Mouse (Mus musculus) forebrain, embryonic 14.5 days (tissue): ENCODE measurements at regions not wholly inside any gene's neighbourhood (a gene's known extent, or its start where the extent isn't known, plus 50 kb on each side); places are given as distances from the start of the nearest gene placed in this dataset.
"Not testable (repeated sequence)": the region's sequence is repeated elsewhere in the genome, so short reads cannot be mapped to it uniquely, and the experiment has no call there.

Source experiments
- ATAC-seq: fragments of 200-750 bp; cut with Nextera tagmentation; 2 replicates; pipeline ENCODE4 v1.8.0; 2017; ENCODE audit warnings: mild to moderate bottlenecking, moderate library complexity
- DNase-seq: peaks from one replicate; pipeline ENCODE4 v3.0.0-alpha.2; 2015; ENCODE audit warnings: low spot score
- H3K27ac ChIP-seq: fragments of 300-500 bp; sonication (generic); 2 replicates; pipeline ENCODE4 v1.5.1; 2014; ENCODE audit warnings: low read depth, mild to moderate bottlenecking, control low read depth, low read length, moderate library complexity
- H3K27me3 ChIP-seq: fragments of 300-500 bp; sonication (generic); replicated peaks from 2 replicates; pipeline ENCODE4 v1.6.1; 2014; ENCODE audit warnings: low read length, control low read depth, mixed read lengths; ENCODE audit not compliant: control insufficient read depth, insufficient read depth
- H3K36me3 ChIP-seq: fragments of 300-500 bp; sonication (generic); 2 replicates; pipeline ENCODE4 v1.6.1; 2014; ENCODE audit warnings: low read length, control low read depth; ENCODE audit not compliant: control insufficient read depth, insufficient read depth
- H3K4me1 ChIP-seq: fragments of 300-500 bp; sonication (generic); 2 replicates; pipeline ENCODE4 v1.6.1; 2014; ENCODE audit warnings: antibody characterized with exemption, low read length, control low read depth; ENCODE audit not compliant: control insufficient read depth, insufficient read depth
- H3K4me2 ChIP-seq: fragments of 300-500 bp; sonication (generic); 2 replicates; pipeline ENCODE4 v1.6.1; 2014; ENCODE audit warnings: mild to moderate bottlenecking, control low read depth, low read length
- H3K4me3 ChIP-seq: fragments of 300-500 bp; sonication (generic); 2 replicates; pipeline ENCODE4 v1.5.1; 2014; ENCODE audit warnings: low read depth, low read length, control low read depth
- H3K9ac ChIP-seq: fragments of 300-500 bp; sonication (generic); 2 replicates; pipeline ENCODE4 v1.6.1; 2014; ENCODE audit warnings: mild to moderate bottlenecking, low read length, control low read depth, moderate library complexity
- H3K9me3 ChIP-seq: fragments of 300-500 bp; sonication (generic); replicated peaks from 2 replicates; pipeline ENCODE4 v1.6.1; 2016; ENCODE audit warnings: low read length, control low read depth, mixed read lengths; ENCODE audit not compliant: control insufficient read depth
- WGBS: fragments of 180-500 bp; shearing (Covaris S2); extraction: QIAGEN DNeasy Blood & Tissue Kit; methylation state at CpG from one replicate; pipeline ENCODE4 v1.1.7; 2014; 5-methylcytosine and 5-hydroxymethylcytosine counted together

DNA sequence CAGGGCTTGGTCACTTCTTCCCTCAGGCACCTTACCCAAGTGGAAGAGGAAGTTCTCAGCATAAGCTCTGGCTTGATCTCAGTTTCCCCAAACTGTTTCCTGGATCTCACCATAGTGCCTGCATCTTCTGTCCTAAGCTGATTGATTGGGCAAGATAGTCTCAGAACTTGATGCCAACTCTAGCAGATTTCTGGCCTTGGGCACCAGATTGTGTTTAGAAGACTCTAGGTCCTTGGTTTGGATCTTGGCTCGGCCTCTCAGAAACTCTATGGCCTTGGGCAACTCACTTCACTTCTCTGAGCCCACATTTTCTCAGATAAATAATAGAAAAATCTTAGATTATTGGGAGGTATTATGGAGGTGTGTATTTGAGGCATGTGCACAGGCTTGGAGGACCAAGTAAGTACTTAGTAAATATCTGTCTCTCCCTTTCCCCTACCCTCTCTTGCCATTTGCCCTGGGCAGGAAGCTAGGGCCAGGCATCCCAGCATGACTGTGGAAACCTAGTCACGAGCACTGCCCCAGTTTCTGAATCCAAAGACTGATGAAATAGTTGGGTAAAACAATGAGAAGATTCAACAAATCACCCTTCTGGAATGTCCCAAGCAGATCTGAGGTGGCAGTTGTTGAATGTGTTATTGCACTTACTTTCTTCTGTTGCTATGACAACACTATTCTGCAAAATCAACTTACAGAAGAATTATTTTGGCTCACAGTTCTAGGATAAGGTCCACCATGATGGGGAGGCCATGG, 293.6 kb downstream of the 4933412E24Rik start:
- 89% methylated on average over 2 of the region's 2 CpGs for WGBS

DNA sequence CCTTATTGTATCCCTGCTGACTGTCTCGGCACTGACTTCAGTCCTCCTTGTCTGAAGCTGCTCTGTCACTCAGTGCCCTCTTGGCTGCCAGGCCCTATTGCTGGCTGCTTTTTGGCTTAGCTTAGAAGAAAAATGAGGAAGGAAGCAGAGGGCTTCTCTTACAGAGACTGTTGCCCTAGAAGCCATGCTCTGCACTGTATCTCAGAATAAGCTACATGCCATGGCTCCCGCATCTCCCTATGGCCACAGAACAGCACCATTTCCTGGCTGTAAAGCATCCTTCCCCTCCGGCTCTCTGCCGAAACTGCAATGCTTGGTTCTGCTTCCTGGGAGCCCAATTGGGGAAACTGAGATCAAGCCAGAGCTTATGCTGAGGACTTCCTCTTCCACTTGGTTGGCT, 295.0 kb downstream of the 4933412E24Rik start:
- DNase-seq, result no peak
- no peak overlapping the region for H3K4me3 ChIP-seq
- H3K4me1 ChIP-seq, result no peaks in the 10 kb centered on the region
- WGBS, result 79% methylated on average over 4 of the region's 4 CpGs
- H3K27me3 ChIP-seq, result no peaks in the 10 kb centered on the region
- no peak for ATAC-seq
- no peaks in the 10 kb centered on the region for H3K36me3 ChIP-seq
- no peak overlapping the region for H3K27ac ChIP-seq
- no peaks in the 10 kb centered on the region for H3K9me3 ChIP-seq
- H3K4me2 ChIP-seq, result no peak overlapping the region
- no peak overlapping the region for H3K9ac ChIP-seq

More for the DNA sequence above, 293.6 kb downstream of the 4933412E24Rik start:
- Histone ChIP-seq H3K27me3 (no peaks in the 10 kb centered on the region), H3K9ac (no peak overlapping the region), H3K4me1 (no peaks in the 10 kb centered on the region), H3K4me2 (no peak overlapping the region), H3K4me3 (no peak overlapping the region), H3K9me3 (no peaks in the 10 kb centered on the region), H3K27ac (no peak overlapping the region), H3K36me3 (no peaks in the 10 kb centered on the region)
- DNase-seq, result no peak
- no peak for ATAC-seq

DNA sequence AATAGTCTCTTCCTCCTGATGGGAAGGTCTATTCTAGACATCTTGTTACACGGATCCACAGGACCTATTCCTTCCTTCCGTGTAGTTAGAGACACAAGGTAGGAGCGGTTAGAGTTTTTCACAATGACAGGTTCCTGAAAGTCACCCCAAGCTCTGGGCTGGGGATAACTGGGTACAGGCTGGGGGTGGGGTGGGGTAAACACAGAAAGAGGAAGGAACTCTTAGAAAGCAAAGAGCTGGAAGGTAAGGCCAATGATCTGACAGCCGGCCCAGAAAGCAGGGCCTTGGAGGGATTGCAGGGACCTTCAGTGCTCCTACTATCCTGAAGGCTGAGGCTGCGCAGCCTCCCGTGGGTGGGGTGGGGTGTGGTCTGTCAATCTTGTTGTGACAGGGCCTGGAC, 295.4 kb downstream of the 4933412E24Rik start:
- Histone ChIP-seq H3K4me3 (no peak overlapping the region), H3K9me3 (no peaks in the 10 kb centered on the region), H3K36me3 (no peaks in the 10 kb centered on the region), H3K4me2 (no peak overlapping the region), H3K27me3 (no peaks in the 10 kb centered on the region), H3K27ac (no peak overlapping the region), H3K4me1 (no peaks in the 10 kb centered on the region), H3K9ac (no peak overlapping the region)
- 84% methylated on average over 6 of the region's 6 CpGs for WGBS
- ATAC-seq (no peak), DNase-seq (no peak)

DNA sequence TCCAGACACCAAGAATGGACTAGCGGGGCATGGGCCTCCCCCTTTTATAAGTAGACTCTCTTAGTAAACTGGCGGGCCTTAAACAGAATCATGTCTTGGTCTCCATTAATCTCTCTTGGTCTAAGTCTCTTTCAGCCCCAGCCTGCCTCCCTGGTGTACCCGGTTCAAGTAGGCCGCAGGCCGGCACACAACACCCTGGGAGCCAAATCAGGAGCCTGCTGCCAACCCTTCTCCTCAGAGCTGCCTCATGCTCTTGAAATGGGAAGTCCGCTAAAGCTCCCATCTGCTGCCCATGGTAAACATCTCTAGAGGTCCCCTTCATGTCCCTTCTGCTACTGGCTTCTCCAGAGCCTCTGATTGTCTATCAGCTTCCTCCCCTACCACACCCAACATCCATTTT, 296.3 kb downstream of the 4933412E24Rik start:
- DNase-seq, result no peak
- no peak for ATAC-seq
- Histone ChIP-seq H3K4me1 (no peaks in the 10 kb centered on the region), H3K9me3 (no peaks in the 10 kb centered on the region), H3K36me3 (no peaks in the 10 kb centered on the region), H3K4me2 (no peak overlapping the region), H3K27ac (no peak overlapping the region), H3K4me3 (no peak overlapping the region), H3K27me3 (no peaks in the 10 kb centered on the region), H3K9ac (no peak overlapping the region)
- 85% methylated on average over 6 of the region's 6 CpGs for WGBS

DNA sequence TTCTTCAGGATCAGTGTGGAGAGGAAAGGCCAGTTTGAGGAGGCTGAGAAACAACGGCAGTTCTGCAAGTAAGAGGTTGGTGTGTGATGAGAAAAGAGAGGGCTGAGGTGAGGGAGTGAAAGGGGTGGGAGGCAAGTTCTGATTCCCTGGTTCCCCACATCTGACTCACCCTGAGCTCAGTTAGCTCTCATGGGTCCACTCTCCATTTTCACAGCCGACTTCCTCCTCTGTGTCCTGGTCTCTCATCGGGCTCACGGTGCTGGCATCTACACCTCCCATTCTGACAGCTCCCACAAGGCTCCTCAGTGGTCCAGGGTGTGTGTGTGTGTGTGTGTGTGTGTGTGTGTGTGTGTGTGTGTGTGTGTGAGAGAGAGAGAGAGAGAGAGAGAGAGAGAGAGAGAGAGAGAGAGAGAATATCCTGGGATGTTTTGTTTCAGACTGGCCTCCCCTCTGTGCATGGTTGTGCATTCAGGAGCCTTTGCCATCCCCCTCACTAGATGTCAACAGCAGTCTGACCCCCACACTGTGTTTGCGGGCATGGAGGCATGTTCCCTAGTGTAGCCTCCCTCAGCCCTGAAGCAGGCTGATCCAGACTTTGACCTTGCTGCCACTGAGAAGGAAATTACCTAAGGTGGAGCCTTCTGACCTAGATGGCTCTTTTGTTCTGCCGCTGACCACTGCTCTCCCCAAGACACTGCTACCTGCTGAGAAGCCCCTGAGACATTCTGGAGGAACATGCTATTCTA, 296.9 kb downstream of the 4933412E24Rik start:
- H3K9ac ChIP-seq, H3K27ac ChIP-seq, H3K4me3 ChIP-seq, DNase-seq, H3K9me3 ChIP-seq, H3K4me2 ChIP-seq, H3K36me3 ChIP-seq, H3K27me3 ChIP-seq, H3K4me1 ChIP-seq, ATAC-seq: not testable (repeated sequence)
- 91% methylated on average over 6 of the region's 6 CpGs for WGBS

DNA sequence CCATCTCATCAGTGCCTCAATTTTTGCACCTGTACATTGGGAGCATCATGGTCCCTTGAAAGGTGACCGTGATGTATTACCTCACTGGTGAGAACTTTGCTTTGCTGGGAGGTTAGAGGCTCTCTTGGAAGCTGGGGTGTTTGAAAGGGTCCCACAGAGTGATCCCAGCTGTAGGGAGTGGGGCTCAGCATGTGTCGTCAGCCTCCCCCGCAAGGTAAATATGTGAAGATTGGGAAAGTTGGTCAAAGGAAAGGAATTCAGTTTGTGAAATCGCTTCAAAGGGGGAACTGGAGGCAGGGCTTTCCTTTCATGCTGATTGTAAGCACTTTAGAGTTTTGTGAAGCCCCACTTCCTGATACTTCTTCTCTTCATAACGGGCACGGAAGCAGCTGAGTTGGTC, 299.5 kb downstream of the 4933412E24Rik start:
- WGBS, result 74% methylated on average over 6 of the region's 6 CpGs
- DNase-seq, result no peak
- H3K27ac ChIP-seq, result no peak overlapping the region

DNA sequence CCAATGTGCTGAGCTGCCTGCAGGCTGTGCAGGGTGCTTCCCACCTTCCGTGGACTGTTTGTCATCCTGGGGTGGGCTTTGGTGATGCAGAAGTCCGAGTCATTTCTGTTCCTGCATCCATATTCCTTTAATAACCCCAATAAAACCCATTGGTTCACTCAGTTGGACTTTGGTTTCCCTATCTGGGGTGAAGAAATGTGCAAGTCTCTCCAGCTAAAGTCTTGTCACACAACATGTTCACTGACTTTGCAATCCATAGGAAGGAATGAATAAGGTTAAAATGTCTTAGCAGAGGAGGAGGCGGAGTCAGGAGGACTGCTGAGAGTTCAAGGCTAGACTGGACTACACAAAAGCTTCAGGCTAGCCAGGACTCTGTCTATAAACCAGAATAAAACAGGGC, 300.5 kb downstream of the 4933412E24Rik start:
- WGBS, result 80% methylated on average over 3 of the region's 3 CpGs
- Histone ChIP-seq H3K27ac (no peak overlapping the region), H3K36me3 (no peaks in the 10 kb centered on the region), H3K9ac (no peak overlapping the region), H3K4me3 (no peak overlapping the region), H3K27me3 (no peaks in the 10 kb centered on the region), H3K4me1 (no peaks in the 10 kb centered on the region), H3K4me2 (no peak overlapping the region), H3K9me3 (no peaks in the 10 kb centered on the region)
- DNase-seq (no peak), ATAC-seq (no peak)

More for the DNA sequence above, 299.5 kb downstream of the 4933412E24Rik start:
- Histone ChIP-seq H3K9ac (no peak overlapping the region), H3K4me2 (no peak overlapping the region), H3K4me1 (no peaks in the 10 kb centered on the region), H3K36me3 (no peaks in the 10 kb centered on the region), H3K27me3 (no peaks in the 10 kb centered on the region), H3K9me3 (no peaks in the 10 kb centered on the region), H3K4me3 (no peak overlapping the region)
- ATAC-seq, result no peak

DNA sequence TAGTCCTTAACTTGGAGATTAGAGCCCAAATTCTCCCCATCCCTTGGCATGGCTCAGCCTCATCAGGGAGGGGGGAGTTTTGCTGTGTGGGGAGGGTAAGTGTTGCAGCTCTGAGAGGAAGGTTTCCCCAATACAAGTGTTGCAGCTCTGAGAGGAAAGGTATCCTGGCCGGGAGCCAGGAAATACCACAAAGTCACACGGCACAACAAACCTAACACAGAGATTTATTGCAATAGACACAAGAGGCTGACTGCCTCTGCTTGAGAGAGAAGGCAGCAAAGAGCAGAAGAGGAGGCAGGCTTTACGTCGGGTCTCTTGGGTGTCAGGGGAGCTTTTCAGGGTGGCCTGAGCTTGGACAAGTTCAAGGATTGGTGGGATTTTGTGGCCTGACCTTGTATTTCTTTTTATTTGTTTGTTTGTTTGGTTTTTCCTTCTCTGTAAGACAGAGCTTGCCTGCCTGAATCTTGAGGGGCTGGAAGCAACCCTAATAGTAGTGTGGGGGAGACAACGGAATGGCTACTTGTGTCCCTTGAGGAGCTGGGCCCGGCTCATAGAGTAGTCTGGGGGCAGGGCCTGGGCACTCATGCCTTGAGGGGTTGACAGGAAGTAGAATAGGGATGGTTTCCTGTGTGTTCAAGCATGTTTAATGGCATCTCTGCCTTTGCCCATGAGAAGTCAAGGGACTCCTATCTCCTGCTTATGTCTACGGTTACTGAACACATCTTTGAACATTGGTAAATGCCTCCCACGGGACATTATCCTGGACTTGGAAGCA, 302.3 kb downstream of the 4933412E24Rik start:
- DNase-seq (no peak), ATAC-seq (no peak)
- H3K4me1 ChIP-seq, result no peaks in the 10 kb centered on the region
- H3K9ac ChIP-seq, result no peak overlapping the region
- no peak overlapping the region for H3K27ac ChIP-seq
- H3K36me3 ChIP-seq, result no peaks in the 10 kb centered on the region
- no peaks in the 10 kb centered on the region for H3K9me3 ChIP-seq
- no peak overlapping the region for H3K4me2 ChIP-seq
- 84% methylated on average over 8 of the region's 8 CpGs for WGBS
- H3K27me3 ChIP-seq, result no peaks in the 10 kb centered on the region
- H3K4me3 ChIP-seq, result no peak overlapping the region
